Mouse (Mus musculus): ENCODE measurements at regions not wholly inside any gene's neighbourhood (a gene's known extent, or its start where the extent isn't known, plus 50 kb on each side); places are given as distances from the start of the nearest gene placed in this dataset.

DNA sequence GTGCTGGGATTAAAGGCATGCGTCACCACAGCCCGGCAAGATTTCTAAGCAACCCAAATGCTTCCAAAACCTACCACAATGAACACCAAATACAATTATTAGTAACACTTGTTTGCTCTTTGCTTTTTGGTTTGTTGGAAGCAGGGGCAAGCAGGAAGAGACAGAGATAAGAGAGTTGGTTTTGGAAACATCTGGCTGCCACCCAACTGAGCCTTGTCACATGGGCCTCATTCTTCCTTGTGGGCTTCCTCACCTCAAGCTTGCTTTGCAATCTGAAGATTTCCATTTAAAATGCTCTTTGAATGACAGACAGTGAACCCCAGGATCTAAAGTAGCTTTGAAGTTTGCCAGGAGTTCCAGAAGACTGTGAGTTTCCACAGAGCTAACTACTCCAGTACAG, 60.6 kb upstream of the Tle4 start:
- no peak for DNase-seq

DNA sequence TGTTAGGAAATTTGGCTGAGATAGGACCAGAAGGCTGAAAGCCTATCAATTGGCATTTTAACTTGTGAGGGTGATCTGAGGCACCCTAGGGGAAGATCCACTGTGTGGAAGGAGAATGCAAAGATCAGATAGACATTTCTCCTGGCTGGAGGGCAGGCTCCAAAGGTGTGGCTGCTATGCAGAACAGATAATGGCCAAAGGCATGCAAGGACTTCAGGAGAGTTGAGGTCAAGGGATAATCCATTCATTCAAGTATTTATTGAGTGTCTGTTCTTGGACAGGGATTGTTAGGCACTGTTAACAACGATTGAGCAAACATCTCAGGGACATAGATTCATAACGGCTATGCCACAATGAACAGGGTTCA, 58.2 kb upstream of the Tle4 start:
- DNase-seq = no peak

DNA sequence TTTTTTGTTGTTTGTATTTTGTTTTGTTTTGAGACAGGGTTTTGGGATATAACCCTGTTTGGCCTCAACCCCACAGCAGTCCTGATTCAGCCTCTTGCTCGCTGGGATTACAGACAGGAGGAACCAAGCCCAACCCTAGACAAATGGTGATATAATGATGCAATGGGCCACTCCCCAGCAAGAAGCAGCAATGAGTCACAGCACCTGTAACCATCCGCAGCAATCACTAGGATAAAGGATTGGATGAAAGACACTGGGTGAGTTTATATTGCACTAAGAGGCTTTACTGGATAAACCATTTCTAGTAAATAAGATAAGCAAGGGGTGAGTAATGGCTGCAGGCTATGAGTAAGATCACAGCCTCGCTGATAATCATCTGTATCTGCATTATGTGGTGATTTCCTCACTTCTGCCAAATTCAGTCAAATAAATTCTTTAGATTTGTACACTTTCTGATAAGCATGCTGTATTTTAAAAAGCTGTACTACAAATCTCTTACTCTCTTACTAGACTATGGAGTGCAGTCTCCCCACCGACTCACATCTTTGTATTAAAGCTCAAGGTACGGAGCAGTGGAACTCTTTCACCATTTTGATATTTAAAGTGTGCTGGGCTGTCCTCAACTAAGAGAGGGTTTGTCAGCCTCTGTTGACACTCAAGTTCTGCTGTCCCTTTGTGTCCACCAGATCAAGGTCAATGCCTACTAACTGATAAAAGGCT, 57.6 kb upstream of the Tle4 start:
- DNase-seq = no peak
